Mouse (Mus musculus): Measurements from ENCODE around the gene Lypd8.
"Not testable (repeated sequence)": the region's sequence is repeated elsewhere in the genome, so short reads cannot be mapped to it uniquely, and the experiment has no call there.

Lypd8 gene

DNA sequence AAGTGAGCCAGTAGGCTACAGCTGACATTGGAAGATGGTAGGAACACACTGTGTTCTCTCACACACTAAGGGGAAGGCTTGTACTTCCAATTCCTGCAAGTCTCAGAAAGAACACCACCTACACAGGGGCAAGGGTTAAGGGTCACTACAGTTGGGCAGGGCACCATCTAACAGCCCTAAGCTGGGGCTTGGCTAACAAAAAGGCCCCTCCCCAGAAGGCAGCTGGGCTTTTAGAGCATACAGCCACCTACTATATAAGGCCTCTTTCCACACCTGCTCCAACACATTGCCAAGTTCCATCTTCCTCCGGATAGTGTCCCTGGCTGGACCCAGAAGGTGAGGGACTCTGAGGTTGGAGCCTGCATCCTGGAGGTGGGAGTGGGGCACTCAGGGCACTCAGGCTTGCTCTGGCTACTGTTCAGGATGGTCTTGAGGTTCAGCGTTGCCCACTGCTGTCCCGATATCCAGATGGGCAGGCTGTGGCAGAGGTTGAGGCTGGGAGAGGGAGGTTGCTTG, at the start of gene Lypd8:
TSS of gene Lypd8 (plus strand) at position 281 of the 516 bp plus-strand sequence.
- no peak for DNase-seq (ENCODE audit: low read depth, low spot score)

DNA sequence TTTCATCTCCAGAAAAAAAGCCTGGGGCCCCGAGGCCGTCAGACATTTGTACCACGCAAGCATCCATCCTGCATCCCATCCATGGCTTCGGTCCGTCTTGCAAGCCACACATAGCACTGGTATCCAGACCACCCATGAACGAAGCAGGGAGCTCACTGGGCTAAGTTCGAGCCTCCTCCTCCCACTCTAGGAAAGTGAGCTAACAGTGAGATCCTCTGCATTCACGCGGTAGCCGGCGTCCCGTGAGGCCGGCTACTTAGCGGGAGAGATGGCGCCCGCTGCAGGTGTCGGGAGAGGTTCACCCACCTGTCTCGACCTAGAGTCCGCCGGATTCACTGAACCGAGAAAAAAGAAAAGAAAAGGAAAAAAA, 49.0 kb upstream of the Lypd8 start:
- peak; percentile 74 for DNase-seq (ENCODE audit: low read depth, low spot score)

DNA sequence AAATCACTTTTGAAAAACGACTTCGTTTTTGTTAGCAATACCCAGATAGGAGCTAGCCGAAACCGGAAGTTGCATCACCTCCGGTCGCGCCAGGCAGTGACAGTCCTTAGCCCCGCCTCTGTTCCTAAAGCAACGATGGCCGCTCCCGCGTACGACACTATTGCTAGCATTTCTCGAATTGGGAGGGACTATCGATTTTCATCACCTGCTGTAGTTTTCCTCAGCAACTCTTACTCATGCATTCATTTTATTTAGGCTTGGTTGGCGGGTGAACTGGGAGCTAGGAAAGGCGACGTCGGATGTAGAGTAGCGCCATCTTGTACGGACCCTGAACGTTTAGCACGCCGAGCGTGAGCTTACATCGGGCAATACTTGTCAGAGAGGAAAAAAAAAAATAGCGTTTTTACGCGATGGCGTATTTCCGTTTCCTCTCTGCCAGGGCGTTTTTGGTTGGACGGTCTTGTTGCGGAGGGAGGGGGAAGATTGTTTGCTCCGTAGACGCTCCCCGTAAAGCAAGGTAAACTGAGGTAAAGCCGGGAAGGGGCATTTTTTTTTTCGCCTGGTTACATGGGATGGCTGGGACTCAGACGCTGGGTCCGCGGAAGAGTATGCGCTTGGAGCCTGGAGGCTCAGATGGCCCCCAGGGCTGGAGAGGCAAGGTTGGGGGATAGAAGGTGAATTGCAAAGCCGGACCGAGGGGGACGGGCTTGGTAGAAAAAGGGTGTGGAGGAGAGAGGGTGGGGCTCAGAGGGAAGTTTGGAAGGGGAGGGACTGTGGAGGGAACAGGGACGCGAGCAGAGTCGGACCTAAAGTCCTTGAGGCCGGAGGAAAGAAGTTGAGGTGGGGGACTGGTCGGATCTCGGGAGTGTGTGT, 48.3 kb upstream of the Lypd8 start, which contains the start of the genes Zfp672 and Sh3bp5l:
TSS of gene Zfp672 (minus strand) at position 64 of the 873 bp plus-strand sequence.
TSS of gene Sh3bp5l (plus strand) at position 449 of the 873 bp plus-strand sequence.
- DNase-seq (ENCODE audit: low read depth, low spot score) = peak; percentile 96

DNA sequence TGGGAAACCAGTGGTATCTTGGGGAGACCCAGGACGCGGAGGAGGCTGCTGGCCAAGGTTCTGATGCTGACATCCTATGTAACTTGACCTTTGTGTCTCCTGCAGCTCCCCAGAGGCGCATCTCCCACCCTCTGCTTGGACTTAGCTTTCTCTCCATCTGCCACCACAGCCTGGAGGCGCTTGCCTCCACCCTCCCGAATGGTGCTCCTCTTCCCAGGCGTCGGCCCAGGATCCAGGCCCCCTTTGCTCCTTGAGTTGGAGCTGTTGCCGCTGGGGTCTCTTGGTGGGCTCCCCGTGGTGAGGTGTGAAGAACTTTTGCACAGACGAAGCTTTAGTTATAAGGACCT, 47.7 kb upstream of the Lypd8 start:
- no peak for DNase-seq (ENCODE audit: low read depth, low spot score)

DNA sequence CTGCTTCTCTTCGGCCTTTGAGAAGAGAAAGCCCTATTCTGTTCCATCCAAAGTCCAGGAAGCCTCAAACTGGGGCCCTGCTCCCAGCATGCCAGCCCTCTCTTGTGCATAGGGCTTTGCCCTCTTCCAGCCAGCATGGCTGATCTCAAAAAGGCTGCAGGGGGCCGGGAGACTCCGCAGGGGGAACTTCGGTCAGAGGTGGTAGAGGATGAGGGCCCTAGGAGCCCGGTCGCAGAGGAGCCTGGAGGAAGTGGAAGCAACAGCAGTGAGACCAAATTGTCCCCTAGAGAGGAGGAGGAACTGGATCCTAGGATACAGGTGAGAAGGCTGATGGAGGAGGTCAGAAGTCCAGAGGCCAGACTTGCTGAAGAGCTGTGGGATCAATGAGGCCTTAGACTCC, 47.3 kb upstream of the Lypd8 start:
- DNase-seq (ENCODE audit: low read depth, low spot score) = no peak

DNA sequence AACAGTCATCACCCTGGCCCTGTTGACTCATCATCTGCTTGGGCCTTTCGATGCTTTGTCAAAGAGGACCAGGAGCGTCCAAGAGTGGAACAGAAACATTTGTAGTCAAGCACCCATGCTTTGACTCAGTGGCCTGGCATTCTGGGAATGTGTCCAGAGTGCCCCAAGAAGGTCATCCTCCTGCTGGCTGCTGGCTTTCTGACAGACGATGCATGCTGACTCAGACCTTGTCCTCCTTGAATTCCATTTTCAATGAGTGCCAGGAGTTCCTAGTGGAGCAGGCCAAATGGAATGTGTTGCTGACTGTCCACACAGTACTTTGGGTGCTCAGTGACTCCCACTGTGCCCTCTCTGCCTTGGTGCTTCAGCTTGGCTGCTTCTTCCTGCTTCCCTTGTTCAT, 44.1 kb upstream of the Lypd8 start:
- DNase-seq (ENCODE audit: low read depth, low spot score) = no peak

DNA sequence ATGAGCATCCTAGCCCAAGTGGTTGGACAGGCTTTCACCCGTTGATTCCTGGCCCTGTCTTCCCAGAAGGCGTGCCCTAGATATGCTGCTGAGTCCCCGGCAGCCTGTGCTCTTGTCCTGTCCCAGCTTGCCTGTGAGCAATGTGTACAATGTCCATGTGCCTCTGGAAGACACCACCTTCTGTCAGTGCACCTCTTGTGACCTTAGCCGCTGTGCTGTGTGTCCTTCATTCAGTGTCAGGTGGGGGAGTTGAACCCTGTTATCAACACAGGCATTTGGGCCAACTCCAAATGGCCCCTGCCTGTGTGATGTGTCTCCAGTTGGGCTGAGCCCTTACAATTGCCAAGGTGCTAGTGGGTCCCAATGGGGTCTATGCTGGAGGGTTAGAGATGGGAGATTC, 32.1 kb upstream of the Lypd8 start:
- DNase-seq (ENCODE audit: low read depth, low spot score) = no peak

DNA sequence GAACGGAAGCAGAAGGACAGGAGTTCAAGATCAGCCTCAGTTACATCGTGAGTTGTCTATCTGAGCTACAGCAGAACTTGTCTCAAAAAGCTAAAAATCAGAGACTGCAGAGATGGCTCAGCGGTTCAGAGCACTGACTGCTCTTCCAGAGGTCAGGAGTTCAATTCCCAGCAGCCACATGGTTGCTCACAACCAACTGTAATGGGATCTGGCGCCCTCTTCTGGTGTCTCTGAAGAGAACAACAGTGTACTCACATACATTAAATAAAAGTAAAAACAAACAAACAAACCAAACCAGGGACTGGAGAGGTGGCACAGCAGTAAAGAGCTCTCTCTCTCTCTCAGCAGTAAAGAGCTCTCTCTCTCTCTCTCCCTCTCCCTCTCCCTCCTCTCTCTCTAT, 28.2 kb upstream of the Lypd8 start:
- peak; percentile 65 for DNase-seq (ENCODE audit: low read depth, low spot score)

DNA sequence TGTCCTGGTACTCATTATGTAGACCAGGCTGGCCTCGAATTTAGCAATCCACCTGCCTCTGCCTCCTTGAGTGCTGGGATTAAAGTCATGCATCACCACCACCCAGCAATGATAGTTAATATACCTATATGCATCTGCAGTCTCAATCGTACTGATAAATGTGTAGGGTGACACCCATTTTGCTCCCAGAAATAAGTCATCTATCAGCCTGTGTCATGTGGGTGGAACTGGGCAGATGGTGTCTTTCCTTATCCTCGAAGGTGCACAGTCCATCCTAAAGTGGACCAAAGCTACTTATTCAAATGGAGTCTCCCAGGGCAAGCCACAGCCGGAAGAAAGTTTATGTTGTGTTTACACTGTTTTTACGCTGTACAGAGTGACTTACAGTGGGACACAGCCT, 27.7 kb upstream of the Lypd8 start:
- no peak for DNase-seq (ENCODE audit: low read depth, low spot score)

DNA sequence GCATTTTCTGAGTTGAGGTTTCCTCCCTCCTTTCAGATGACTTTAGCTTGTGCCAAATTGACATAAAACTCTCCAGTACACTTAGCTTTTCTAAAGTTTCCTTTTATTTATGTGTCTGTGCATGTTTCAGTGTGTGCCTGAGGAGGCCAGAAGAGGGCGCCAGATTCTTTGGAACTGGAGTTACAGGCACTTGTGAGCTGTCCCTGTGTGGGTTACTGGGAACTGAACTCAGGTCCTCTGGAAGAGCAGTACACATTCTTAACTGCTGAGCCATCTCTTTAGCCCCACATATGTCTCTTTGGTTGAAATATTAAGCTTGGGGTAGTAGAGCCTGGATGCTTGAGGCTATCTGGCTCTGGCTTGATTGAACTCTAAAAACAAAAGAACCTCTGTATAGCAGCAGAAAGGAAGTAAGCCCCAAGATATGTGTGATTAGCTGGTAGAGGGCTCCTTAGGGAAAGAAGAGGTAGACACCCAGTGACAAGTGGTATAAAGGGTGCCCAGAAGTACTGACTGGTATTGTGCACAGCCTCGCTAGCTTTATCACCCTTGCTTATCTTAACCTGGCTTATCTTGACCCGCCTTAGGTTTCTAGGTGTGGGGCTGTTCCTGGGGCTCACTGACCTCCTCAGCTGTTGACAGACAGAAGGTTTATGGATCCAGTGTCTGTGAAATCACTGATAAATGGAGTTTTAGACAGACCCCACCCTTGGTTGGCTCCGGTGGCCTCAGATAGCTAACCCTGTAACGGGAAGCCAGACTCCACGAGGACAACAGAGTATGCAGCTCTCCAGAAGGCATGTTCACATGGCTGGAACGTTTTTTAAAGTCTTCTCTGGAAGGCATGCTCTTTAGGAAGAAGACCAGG, 25.9 kb upstream of the Lypd8 start:
- DNase-seq (ENCODE audit: low read depth, low spot score) = peak; percentile 71

DNA sequence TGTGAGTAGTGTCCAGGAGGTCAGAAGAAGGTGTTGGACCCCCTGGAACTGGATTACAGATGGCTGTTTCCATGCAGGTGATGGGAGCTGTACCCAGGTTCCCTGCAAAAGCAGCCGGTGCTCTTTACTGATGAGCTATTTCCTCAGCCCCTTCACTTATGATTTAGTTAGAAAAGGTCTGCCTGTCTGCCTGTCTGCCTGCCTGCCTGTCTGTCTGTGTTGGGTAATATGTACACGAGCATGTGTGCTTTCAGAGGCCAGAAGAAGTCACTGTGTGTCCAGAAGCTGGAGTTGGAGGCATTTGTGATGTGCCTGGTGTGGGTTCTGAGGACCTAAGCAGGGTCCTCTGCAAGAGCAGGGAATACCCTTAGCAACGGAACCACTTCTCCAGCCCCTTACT, 25.1 kb upstream of the Lypd8 start:
- no peak for DNase-seq (ENCODE audit: low read depth, low spot score)

DNA sequence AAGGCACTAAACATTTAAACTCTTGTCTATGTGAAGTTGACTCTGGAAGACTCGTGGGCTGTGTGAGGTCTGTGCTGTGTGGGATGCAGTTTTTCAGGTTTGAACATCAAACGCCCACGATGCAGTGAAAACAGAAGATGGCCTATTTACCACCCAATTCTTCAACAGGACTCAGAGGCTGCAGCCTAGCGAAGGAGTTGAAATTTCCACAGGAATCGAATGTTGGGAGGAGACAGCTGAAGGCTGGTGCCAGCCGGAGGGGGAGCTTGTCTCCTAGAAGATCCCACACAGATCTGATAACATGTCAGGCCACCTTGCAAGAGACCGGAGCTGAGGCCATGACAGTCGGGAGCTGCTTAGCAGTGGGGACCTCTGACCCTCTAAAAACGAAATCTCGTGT, 24.4 kb upstream of the Lypd8 start:
- DNase-seq (ENCODE audit: low read depth, low spot score) = no peak

DNA sequence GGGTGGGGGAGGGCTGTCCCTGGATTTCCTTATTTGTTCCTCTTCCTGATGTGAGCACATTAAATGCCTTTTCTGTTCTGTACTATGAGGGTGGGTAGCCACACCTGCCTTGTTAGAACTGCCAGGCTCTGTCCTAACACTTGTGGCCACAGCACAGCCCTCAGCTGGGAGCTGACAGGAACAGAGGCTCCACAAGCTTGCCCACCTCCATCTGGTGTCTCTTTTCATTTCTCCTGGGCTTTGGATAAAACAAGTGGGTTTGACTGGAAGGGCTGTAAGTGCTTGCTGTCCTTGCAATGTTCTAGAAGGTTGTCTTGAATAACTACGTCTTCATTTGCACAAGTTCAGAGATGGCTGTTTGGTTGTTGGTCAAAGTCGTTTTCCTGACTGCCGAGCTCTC, 23.9 kb upstream of the Lypd8 start:
- DNase-seq (ENCODE audit: low read depth, low spot score) = no peak

DNA sequence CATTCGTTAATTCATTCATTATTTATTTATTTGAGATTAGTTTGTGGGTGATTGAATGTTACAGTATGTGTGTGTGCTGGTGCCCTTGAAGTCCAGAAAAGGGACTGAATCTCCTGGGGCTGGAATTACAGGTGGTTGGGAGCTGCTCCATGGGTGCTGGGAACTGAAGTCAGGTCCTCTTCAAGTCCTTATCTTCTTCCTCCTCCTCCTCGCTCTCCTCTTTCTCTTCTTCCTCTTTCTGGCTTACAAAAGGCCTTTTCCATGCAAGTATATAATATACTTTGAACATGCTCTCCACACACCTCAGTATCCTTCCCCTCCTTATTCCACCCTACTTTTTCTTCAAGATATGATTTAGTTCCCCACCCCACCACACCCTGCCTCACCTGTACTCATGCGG, 21.8 kb upstream of the Lypd8 start:
- no peak for DNase-seq (ENCODE audit: low read depth, low spot score)

DNA sequence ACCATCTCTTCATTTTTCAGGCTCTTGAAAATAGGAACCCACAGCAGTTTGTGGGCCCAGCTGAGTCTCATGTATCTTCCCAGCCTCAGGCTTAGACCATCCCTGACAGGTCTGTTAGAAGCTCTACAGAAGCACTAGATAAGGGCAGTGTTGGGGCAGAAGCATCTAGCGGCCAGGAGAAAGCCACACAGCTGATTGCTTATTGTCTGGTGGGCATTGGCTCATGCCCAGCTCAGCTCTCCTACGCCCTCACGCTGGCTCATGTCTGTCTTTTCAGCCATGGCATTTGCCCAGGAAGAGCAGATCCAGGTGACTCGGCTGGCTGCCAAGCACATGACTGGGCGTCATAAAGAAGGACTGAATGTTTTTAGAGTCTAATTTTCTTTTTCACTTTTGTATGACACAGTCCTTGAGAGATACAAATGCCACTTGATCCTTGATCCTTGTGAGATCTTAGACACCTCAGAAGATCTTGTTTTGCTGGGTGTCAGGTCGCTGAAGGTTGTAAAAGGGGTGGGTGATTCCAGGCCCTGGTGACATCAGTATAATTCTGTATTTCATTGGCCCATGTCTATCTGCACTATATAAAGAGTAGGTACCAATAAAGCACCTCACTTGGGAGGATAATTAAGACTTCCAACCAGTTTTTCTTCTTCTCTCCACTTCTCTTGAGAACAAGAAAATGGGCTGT, 20.9 kb upstream of the Lypd8 start:
- no peak for DNase-seq (ENCODE audit: low read depth, low spot score)

DNA sequence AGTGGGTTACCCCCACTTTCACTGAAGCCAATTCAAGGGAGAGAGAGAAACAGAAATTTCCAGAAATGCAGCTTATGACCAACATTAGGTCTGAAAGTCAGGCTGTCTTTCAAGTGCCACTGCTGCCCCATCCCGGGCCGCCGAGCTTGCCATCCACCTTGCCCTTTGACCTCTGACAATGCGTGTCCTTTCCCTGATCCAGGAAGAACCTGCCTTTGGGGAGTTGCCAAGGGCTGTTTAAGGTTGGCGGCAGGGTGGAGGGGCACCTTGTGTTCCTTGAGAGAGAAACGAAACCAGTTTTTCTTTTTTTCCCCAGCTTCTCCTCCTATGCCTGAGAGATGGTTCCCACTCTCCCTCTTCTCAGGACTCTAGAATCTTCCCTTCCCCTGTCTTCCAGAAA, 16.3 kb upstream of the Lypd8 start:
- not testable (repeated sequence) for DNase-seq (ENCODE audit: low read depth, low spot score)

DNA sequence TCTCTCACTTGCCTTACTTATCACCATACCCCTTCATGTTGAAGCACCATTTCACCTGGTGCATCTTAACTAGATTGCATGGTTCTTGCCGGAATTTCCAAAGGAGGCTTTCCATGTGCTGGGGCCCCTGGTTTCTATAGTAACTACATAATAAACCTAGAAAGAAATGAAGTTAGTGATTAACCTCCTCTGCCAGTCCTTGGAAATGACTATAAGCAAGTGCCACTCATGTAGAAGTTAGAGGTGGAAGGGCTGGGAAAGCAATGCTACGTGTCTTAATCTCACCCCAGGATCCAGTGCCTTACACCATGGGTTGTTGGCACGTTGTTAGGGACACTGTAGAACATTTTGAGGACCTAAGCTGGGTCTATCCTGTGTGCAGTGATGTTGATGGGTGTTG, 14.4 kb upstream of the Lypd8 start:
- no peak for DNase-seq (ENCODE audit: low read depth, low spot score)

DNA sequence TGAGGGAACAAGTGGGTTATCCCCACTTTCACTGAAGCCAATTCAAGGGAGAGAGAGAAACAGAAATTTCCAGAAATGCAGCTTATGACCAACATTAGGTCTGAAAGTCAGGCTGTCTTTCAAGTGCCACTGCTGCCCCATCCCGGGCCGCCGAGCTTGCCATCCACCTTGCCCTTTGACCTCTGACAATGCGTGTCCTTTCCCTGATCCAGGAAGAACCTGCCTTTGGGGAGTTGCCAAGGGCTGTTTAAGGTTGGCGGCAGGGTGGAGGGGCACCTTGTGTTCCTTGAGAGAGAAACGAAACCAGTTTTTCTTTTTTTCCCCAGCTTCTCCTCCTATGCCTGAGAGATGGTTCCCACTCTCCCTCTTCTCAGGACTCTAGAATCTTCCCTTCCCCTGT, 12.7 kb upstream of the Lypd8 start:
- not testable (repeated sequence) for DNase-seq (ENCODE audit: low read depth, low spot score)

DNA sequence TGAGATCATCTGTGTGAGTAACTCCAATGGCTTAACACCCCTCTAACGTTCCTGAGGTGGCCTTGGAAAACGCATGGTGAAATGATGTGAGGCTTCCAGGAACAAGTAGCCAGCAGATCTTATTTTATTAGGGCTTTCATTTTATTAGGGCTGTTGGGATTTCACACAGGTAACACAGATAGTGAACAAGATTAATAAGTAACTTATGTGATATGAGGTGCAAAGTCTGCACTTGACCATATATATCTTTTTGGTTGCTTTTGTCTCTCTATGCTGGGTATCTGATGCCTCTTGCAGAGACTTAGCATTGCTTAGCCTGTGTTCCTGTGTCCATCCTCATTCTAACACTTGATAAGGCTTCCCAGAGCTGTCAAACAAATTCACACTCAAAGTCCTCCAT, 1.6 kb upstream of the Lypd8 start:
- no peak for DNase-seq (ENCODE audit: low read depth, low spot score)

DNA sequence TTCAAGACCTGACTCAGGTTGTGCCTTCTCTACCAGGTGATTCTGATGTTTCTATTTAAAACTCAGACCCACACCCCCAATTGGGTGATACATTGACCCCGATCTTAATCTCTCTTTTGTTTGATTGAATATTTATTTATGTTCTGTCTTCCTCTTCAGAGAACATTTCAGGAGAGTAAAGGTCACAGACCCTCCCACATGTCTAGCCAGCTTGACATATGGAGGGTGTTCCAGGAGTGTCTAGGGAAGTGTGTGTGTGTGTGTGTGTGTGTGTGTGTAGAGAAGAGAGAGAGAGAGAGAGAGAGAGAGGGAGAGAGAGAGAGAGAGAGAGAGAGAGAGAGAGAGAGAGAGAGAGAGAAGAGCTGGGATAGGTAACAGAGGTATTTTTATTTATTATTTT, 1.2 kb upstream of the Lypd8 start:
- DNase-seq (ENCODE audit: low read depth, low spot score) = no peak

DNA sequence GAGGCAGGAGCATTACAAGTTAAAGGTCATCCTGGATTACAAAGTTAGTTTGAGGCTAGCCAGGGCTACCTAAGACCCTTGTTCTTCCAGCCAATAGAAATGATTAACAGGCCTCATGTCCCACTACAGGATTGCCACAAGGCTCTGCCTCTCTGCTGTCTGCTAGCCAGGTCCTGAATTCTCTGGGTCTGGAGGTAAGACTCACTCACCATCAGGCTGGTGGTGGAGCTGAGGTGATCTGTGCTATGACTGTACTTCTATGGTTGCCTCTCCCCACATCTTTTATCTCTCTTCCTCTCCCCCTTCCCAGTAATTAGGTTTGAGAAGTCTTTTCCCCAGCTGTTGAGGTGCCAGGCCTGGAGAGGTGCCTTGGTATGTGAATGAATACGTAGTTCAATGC, 673 bp downstream of the Lypd8 start:
- DNase-seq (ENCODE audit: low read depth, low spot score) = no peak

DNA sequence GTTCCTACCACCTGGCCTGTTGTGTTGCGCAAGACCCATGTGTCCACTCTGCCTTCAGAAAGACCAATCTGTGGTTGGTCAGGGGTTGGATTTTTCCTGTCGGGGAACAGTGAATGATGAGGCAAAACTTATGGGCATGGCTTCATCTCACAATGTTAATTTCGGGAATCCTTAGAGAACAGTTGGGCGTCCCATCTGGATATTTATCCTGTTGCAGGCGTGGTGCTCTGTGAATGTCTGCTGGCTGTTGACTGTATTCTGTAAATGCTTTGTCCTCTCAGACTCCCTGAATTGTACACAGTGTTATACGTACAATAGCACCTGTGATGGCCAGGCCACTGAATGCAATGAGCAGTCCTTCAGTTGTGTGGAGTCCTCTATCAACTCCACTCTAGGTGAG, 3.6 kb downstream of the Lypd8 start:
- DNase-seq (ENCODE audit: low read depth, low spot score) = no peak

Data from ZHBTc4 (cell line).